Mouse (Mus musculus) liver, adult 2 months (tissue): ENCODE data around the gene Map2k4. TPM values are rescaled to one million over a fixed set of nuclear protein-coding genes. Genes with fewer than 3 reads are reported as not detected.

Experiments
- DNase-seq: peaks from one replicate; pipeline ENCODE4 v3.0.0-alpha.2; 2011; ENCODE audit warnings: low read depth, low spot score; ENCODE audit errors: extremely low read depth
- H3K27ac ChIP-seq: fragments of 200-500 bp; replicated peaks from 2 replicates; pipeline ENCODE4 v1.5.1; 2012; ENCODE audit warnings: low read depth, mild to moderate bottlenecking, control low read depth, inconsistent platforms, low read length; ENCODE audit not compliant: insufficient read depth
- H3K27me3 ChIP-seq: fragments of 200-500 bp; 2 replicates; pipeline ENCODE4 v1.6.1; 2012; ENCODE audit warnings: mild to moderate bottlenecking, moderate library complexity, low read length, inconsistent platforms; ENCODE audit not compliant: control insufficient read depth, insufficient read depth
- H3K36me3 ChIP-seq: fragments of 200-500 bp; 2 replicates; pipeline ENCODE4 v1.6.1; 2012; ENCODE audit warnings: low read length, inconsistent platforms; ENCODE audit not compliant: control insufficient read depth, insufficient read depth
- H3K4me1 ChIP-seq: fragments of 200-500 bp; 2 replicates; pipeline ENCODE4 v1.6.1; 2011; ENCODE audit warnings: low read length; ENCODE audit not compliant: control insufficient read depth, insufficient read depth
- H3K4me3 ChIP-seq: fragments of 200-500 bp; 2 replicates; pipeline ENCODE4 v1.5.1; 2011; ENCODE audit warnings: low read depth, mild to moderate bottlenecking, control low read depth, low read length, moderate library complexity; ENCODE audit not compliant: insufficient read depth
- H3K79me2 ChIP-seq: fragments of 200-500 bp; 2 replicates; pipeline ENCODE4 v1.6.1; 2012; ENCODE audit warnings: inconsistent platforms, mild to moderate bottlenecking, low read length, moderate library complexity; ENCODE audit not compliant: control insufficient read depth, insufficient read depth
- H3K9ac ChIP-seq: fragments of 200-500 bp; 2 replicates; pipeline ENCODE4 v1.6.1; 2012; ENCODE audit warnings: low read depth, mild to moderate bottlenecking, control low read depth, inconsistent platforms, low read length
- CTCF ChIP-seq: fragments of 200-500 bp; IDR thresholded peaks from 2 replicates; pipeline ENCODE4 v1.5.1; 2011; ENCODE audit warnings: low read depth, low read length, control low read depth
- POLR2A ChIP-seq: fragments of 200-500 bp; IDR thresholded peaks from 2 replicates; pipeline ENCODE4 v1.6.1; 2011; ENCODE audit warnings: low read length, control low read depth; ENCODE audit not compliant: insufficient read depth; ENCODE audit errors: extremely low read depth
- WGBS: fragments of 180-500 bp; shearing (Covaris S2); methylation state at CpG from one replicate; pipeline ENCODE4 v1.1.7; 2018; 5-methylcytosine and 5-hydroxymethylcytosine counted together
- polyA plus RNA-seq: library from polyadenylated mRNA; depleted of rRNA; stranded (reverse); fragments of >200 nt; gene quantifications from 2 replicates; pipeline ENCODE4 v1.2.3, GENCODE M21; 2012
- total RNA-seq: library from RNA; depleted of rRNA; stranded (reverse); fragments of >200 nt; gene quantifications from 2 replicates; pipeline ENCODE4 v1.2.3, GENCODE M21; 2014

Map2k4 gene
- total and polyA plus RNA-seq, 2 experiments: 11.6 to 27.1 TPM

GRCm38 (mm10) chr11:65779578-65779977 lies 8.5 kb downstream of the Map2k4 start:
- no peak overlapping the region for H3K4me3 ChIP-seq
- no peak overlapping the region for H3K27ac ChIP-seq
- 100% methylated on average over 1 of the region's 1 CpGs for WGBS
- peaks cover 30% of the 10 kb centered on the region for H3K79me2 ChIP-seq
- H3K27me3 ChIP-seq: no peaks in the 10 kb centered on the region
- no peak overlapping the region for H3K9ac ChIP-seq
- DNase-seq: no peak
- peaks cover 7% of the 10 kb centered on the region for H3K4me1 ChIP-seq
- peaks cover 7% of the 10 kb centered on the region; the same call in 1 of the 2 replicates for H3K36me3 ChIP-seq
- TF ChIP-seq CTCF: no peak
- no peak for TF ChIP-seq POLR2A

GRCm38 (mm10) chr11:65779066-65779465 lies 9.0 kb downstream of the Map2k4 start:
- Histone ChIP-seq H3K9ac (no peak overlapping the region), H3K36me3 (peaks cover 7% of the 10 kb centered on the region; the same call in 1 of the 2 replicates), H3K4me3 (no peak overlapping the region), H3K4me1 (peaks cover 7% of the 10 kb centered on the region), H3K79me2 (peaks cover 30% of the 10 kb centered on the region; the same call in 1 of the 2 replicates), H3K27me3 (no peaks in the 10 kb centered on the region), H3K27ac (no peak overlapping the region)
- no peak for DNase-seq
- no peak for TF ChIP-seq CTCF
- TF ChIP-seq POLR2A: no peak
- WGBS: 66% methylated on average over 1 of the region's 1 CpGs

- DNase-seq: no peak
- no peak overlapping the region for H3K4me3 ChIP-seq
- no peak overlapping the region for H3K9ac ChIP-seq
- no peaks in the 10 kb centered on the region for H3K27me3 ChIP-seq
- no peak overlapping the region for H3K27ac ChIP-seq
- H3K79me2 ChIP-seq: peaks cover 36% of the 10 kb centered on the region
- WGBS: 56% methylated on average over 5 of the region's 5 CpGs
- TF ChIP-seq CTCF (no peak), POLR2A (no peak)
- peaks cover 7% of the 10 kb centered on the region; the same call in 1 of the 2 replicates for H3K36me3 ChIP-seq
- peaks cover 7% of the 10 kb centered on the region for H3K4me1 ChIP-seq
These were observed 10.3 kb downstream of the Map2k4 start for GRCm38 (mm10) chr11:65777810-65778209.

GRCm38 (mm10) chr11:65776906-65777611 lies 11.0 kb downstream of the Map2k4 start:
- TF ChIP-seq POLR2A: no peak
- no peak for TF ChIP-seq CTCF
- peaks cover 7% of the 10 kb centered on the region; the same call in 1 of the 2 replicates for H3K36me3 ChIP-seq
- peak; percentile 73 for DNase-seq
- WGBS: 54% methylated on average over 2 of the region's 2 CpGs
- H3K9ac ChIP-seq: no peak overlapping the region
- H3K4me1 ChIP-seq: peaks cover 5% of the 10 kb centered on the region
- peaks cover 33% of the 10 kb centered on the region for H3K79me2 ChIP-seq
- H3K27me3 ChIP-seq: no peaks in the 10 kb centered on the region
- H3K4me3 ChIP-seq: no peak overlapping the region
- no peak overlapping the region for H3K27ac ChIP-seq

GRCm38 (mm10) chr11:65773946-65774656 lies 14.0 kb downstream of the Map2k4 start:
- Histone ChIP-seq H3K79me2 (peaks cover 19% of the 10 kb centered on the region), H3K4me3 (no peak overlapping the region), H3K9ac (no peak overlapping the region), H3K4me1 (peaks cover 5% of the 10 kb centered on the region), H3K36me3 (no peaks in the 10 kb centered on the region; the same call in 1 of the 2 replicates), H3K27me3 (no peaks in the 10 kb centered on the region), H3K27ac (no peak overlapping the region)
- DNase-seq: no peak
- TF ChIP-seq CTCF (no peak), POLR2A (no peak)
- WGBS: 88% methylated on average over 6 of the region's 6 CpGs
